Mouse (Mus musculus) forebrain, embryonic 11.5 days (tissue): Measurements from ENCODE around the gene Olfr1330. TPM values are rescaled to one million over a fixed set of nuclear protein-coding genes. Genes with fewer than 3 reads are reported as not detected.

Experiments
- polyA plus RNA-seq: library from polyadenylated mRNA; unstranded; fragments of >200 nt; fragmentation: Nextera tagmentation; extraction: Ambion mirVana; gene quantifications from 2 replicates; pipeline ENCODE4 v1.2.1, GENCODE M21; 2014

Olfr1330 gene
- polyA plus RNA-seq, 1 experiment from 2014 or later = not detected

Other genes with a start within 250 kb of the Olfr1330 start
- gene Olfr62, start 229.6 kb upstream of the Olfr1330 start, polyA plus RNA-seq = not detected in 2 replicates
- gene Olfr1342, start 195.8 kb upstream of the Olfr1330 start, polyA plus RNA-seq = 0.08 and 0.09 TPM in 2 replicates
- not detected in 2 replicates for gene Olfr1341, start 185.1 kb upstream of the Olfr1330 start, polyA plus RNA-seq
- not detected in 2 replicates for gene Olfr1340, start 168.5 kb upstream of the Olfr1330 start, polyA plus RNA-seq
- 0.12 and 0.17 TPM in 2 replicates for gene Olfr1339, start 156.4 kb upstream of the Olfr1330 start, polyA plus RNA-seq
- not detected in 2 replicates for gene Olfr1338, start 129.9 kb upstream of the Olfr1330 start, polyA plus RNA-seq
- gene Olfr1337, start 106.0 kb upstream of the Olfr1330 start, polyA plus RNA-seq = not detected in 2 replicates
- not detected in 2 replicates for gene Olfr1335, start 78.7 kb upstream of the Olfr1330 start, polyA plus RNA-seq
- not detected in 2 replicates for gene Olfr1333, start 52.3 kb upstream of the Olfr1330 start, polyA plus RNA-seq
- not detected in 2 replicates for gene Olfr1331, start 23.9 kb upstream of the Olfr1330 start, polyA plus RNA-seq
- gene Olfr1329, start 28.9 kb downstream of the Olfr1330 start, polyA plus RNA-seq = not detected in 2 replicates
- gene Olfr1328, start 50.0 kb downstream of the Olfr1330 start, polyA plus RNA-seq = not detected in 2 replicates
- not detected in 2 replicates for gene Lao1, start 73.0 kb downstream of the Olfr1330 start, polyA plus RNA-seq
- 171 and 181 TPM in 2 replicates for gene Slc2a1, start 220.1 kb downstream of the Olfr1330 start, polyA plus RNA-seq